Mouse (Mus musculus) embryonic facial prominence, embryonic 12.5 days (tissue): ENCODE measurements around the gene Zbtb20. TPM values are rescaled to one million over a fixed set of nuclear protein-coding genes. Genes with fewer than 3 reads are reported as not detected.

ENCODE experiments used
- ATAC-seq: fragments of 200-750 bp; cut with Nextera tagmentation; 2 replicates; pipeline ENCODE4 v1.8.0; 2017; ENCODE audit not compliant: insufficient number of reproducible peaks, insufficient read depth, low FRiP score, low TSS enrichment
- H3K27ac ChIP-seq: fragments of 300-500 bp; sonication (generic); 2 replicates; pipeline ENCODE4 v1.5.1; 2016; ENCODE audit warnings: mild to moderate bottlenecking
- H3K27me3 ChIP-seq: fragments of 300-500 bp; sonication (generic); 2 replicates; pipeline ENCODE4 v1.6.1; 2016; ENCODE audit warnings: mild to moderate bottlenecking, moderate library complexity
- H3K36me3 ChIP-seq: fragments of 300-500 bp; sonication (generic); 2 replicates; pipeline ENCODE4 v1.6.1; 2016; ENCODE audit warnings: mild to moderate bottlenecking
- H3K4me1 ChIP-seq: fragments of 300-500 bp; sonication (generic); 2 replicates; pipeline ENCODE4 v1.6.1; 2016
- H3K4me2 ChIP-seq: fragments of 300-500 bp; sonication (generic); replicated peaks from 2 replicates; pipeline ENCODE4 v1.6.1; 2016; ENCODE audit warnings: mild to moderate bottlenecking, moderate library complexity
- H3K4me3 ChIP-seq: fragments of 300-500 bp; sonication (generic); 2 replicates; pipeline ENCODE4 v1.5.1; 2016; ENCODE audit warnings: mild to moderate bottlenecking
- H3K9ac ChIP-seq: fragments of 300-500 bp; sonication (generic); 2 replicates; pipeline ENCODE4 v1.6.1; 2016; ENCODE audit warnings: mild to moderate bottlenecking, moderate library complexity
- H3K9me3 ChIP-seq: fragments of 300-500 bp; sonication (generic); 2 replicates; pipeline ENCODE4 v1.6.1; 2016; ENCODE audit warnings: mild to moderate bottlenecking, moderate library complexity
- WGBS: fragments of 180-500 bp; shearing (Covaris S2); methylation state at CpG from one replicate; pipeline ENCODE4 v1.1.7; 2016; 5-methylcytosine and 5-hydroxymethylcytosine counted together
- polyA plus RNA-seq: library from polyadenylated mRNA; unstranded; fragments of >200 nt; fragmentation: Nextera tagmentation; extraction: Ambion mirVana; gene quantifications from 2 replicates; pipeline ENCODE4 v1.2.1, GENCODE M21; 2016

Gene Zbtb20
- polyA plus RNA-seq, 1 experiment from 2014 or later = 25.8 TPM

DNA sequence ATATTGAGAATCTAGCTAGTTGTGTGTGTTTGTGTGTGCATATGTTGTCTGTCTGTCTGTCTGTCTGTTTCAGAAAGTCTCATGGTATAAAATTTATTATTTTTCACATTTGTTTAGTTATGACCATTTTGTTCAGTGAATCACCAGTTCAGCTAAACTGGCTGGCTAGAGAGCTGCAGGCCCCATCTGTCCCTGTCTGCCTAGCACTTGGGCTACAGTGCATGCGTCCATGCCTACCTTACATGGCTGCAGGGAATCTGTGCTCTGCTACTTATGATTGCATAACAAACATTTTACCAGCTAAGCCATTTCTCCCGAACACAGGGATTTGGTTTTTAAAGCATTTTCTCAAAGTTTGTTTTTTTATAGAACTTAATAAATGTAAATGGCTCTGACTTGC, 150.7 kb downstream of the Zbtb20 start:
- no peak overlapping the region for H3K4me3 ChIP-seq
- ATAC-seq = no peak
- H3K27ac ChIP-seq = no peak overlapping the region
- no peaks in the 10 kb centered on the region for H3K27me3 ChIP-seq
- H3K4me2 ChIP-seq = no peak overlapping the region
- no peak overlapping the region for H3K9ac ChIP-seq
- H3K36me3 ChIP-seq = no peaks in the 10 kb centered on the region
- no peaks in the 10 kb centered on the region for H3K4me1 ChIP-seq
- H3K9me3 ChIP-seq = no peaks in the 10 kb centered on the region
- WGBS = 76% methylated on average over 2 of the region's 2 CpGs

GRCm38 (mm10) chr16:43029243-43029642, 153.6 kb downstream of the Zbtb20 start:
- WGBS = 64% methylated on average over 3 of the region's 3 CpGs
- H3K4me3 ChIP-seq = no peak overlapping the region
- ATAC-seq = no peak

DNA sequence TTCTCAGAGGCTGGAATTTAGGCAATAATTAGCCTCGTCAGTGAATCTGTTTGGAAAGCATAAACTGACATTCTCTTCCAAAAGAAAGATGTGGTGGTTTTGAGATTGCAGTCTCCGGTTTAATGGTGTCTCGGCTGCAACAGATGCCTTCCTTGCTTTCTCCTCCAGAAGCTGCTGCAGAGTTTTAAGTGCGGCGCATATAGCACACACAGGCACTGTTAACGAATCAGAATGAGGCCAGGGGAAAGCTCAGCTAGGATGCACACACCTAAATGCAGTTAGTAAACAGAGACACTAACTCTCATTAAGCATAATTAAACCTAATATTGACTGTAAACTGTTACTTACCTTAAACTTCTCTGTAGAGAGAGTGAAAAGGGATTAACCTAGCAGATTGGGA, 160.0 kb downstream of the Zbtb20 start:
- no peak for ATAC-seq
- no peaks in the 10 kb centered on the region for H3K4me1 ChIP-seq
- no peaks in the 10 kb centered on the region for H3K27me3 ChIP-seq
- H3K4me3 ChIP-seq = no peak overlapping the region
- H3K36me3 ChIP-seq = no peaks in the 10 kb centered on the region
- no peaks in the 10 kb centered on the region for H3K9me3 ChIP-seq
- WGBS = 53% methylated on average over 6 of the region's 6 CpGs
- no peak overlapping the region for H3K4me2 ChIP-seq
- no peak overlapping the region for H3K9ac ChIP-seq
- no peak overlapping the region for H3K27ac ChIP-seq

More at GRCm38 (mm10) chr16:43029243-43029642, 153.6 kb downstream of the Zbtb20 start:
- Histone ChIP-seq H3K36me3 (no peaks in the 10 kb centered on the region), H3K9me3 (no peaks in the 10 kb centered on the region), H3K9ac (no peak overlapping the region), H3K27ac (no peak overlapping the region), H3K4me1 (no peaks in the 10 kb centered on the region), H3K27me3 (no peaks in the 10 kb centered on the region), H3K4me2 (no peak overlapping the region)

- H3K36me3 ChIP-seq = no peaks in the 10 kb centered on the region
- no peaks in the 10 kb centered on the region for H3K4me1 ChIP-seq
- ATAC-seq = no peak
- H3K27me3 ChIP-seq = no peaks in the 10 kb centered on the region
- no peaks in the 10 kb centered on the region for H3K9me3 ChIP-seq
- H3K4me3 ChIP-seq = no peak overlapping the region
- no peak overlapping the region for H3K9ac ChIP-seq
- no peak overlapping the region for H3K27ac ChIP-seq
- 78% methylated on average over 5 of the region's 5 CpGs for WGBS
- no peak overlapping the region for H3K4me2 ChIP-seq
These were observed 160.8 kb downstream of the Zbtb20 start for GRCm38 (mm10) chr16:43036510-43036909.

DNA sequence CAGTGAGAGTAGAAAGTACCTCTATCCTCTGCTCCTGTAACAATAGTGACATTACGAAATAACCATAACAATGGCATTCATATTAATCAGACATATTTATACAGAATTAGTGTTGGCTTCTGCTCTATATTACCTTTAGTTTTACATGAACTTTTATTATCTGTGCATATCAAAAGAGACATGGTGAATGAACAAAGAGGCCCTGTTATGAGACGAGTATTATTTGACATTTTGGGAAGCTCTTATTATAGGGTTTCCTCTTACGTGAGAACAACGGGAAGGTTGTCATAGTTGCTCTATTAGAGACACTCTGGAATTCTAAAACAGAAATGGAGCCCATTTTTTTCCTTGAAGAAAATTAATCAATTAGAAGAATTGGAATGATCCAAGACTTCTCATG, 161.6 kb downstream of the Zbtb20 start:
- H3K27ac ChIP-seq = no peak overlapping the region
- H3K4me1 ChIP-seq = no peaks in the 10 kb centered on the region
- H3K9me3 ChIP-seq = no peaks in the 10 kb centered on the region
- H3K4me2 ChIP-seq = no peak overlapping the region
- WGBS = 84% methylated on average over 4 of the region's 4 CpGs
- ATAC-seq = no peak
- H3K9ac ChIP-seq = no peak overlapping the region
- H3K27me3 ChIP-seq = no peaks in the 10 kb centered on the region
- H3K36me3 ChIP-seq = no peaks in the 10 kb centered on the region
- no peak overlapping the region for H3K4me3 ChIP-seq

DNA sequence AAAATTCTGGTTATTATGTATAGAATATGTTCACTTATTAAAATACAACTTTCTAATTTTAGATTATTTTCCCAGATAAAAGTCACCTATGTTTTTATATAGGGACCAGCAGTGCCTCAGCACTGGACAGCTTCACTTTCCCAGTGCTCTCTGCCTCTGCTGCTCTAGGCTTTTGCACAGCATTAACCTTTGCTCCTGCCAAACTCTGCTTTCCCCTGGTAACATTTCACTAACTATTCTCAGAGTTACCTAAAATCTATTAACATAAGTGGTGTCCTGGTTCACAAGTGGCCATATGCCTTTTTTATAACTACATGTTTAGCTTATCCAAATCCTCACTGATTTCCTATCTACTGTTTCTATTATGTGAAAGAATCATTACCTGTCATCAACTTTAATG, 169.9 kb downstream of the Zbtb20 start:
- Histone ChIP-seq H3K4me1 (no peaks in the 10 kb centered on the region), H3K9me3 (no peaks in the 10 kb centered on the region), H3K9ac (no peak overlapping the region), H3K27ac (no peak overlapping the region), H3K4me2 (no peak overlapping the region), H3K36me3 (no peaks in the 10 kb centered on the region), H3K4me3 (no peak overlapping the region), H3K27me3 (no peaks in the 10 kb centered on the region)
- no peak for ATAC-seq

DNA sequence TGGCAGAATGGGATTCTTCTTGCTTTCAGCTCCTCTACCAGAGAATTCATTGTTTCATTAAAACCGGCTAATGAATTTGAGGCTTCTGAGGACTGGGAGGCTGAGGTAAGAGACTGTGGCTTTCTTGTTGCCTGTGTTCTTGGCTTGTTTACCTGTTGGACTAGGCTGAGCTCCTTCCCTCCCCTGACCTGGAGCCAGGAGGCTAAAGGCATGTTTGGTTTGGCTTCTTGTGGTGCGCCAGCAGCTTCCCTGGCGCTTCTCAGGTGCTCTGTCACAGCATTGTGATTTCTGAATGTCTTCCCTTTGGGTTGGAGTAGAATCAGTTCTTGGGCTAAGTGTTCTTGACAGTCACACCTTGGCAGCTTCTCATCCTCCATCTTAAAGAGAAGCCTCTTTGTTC, 171.0 kb downstream of the Zbtb20 start:
- Histone ChIP-seq H3K27ac (no peak overlapping the region), H3K27me3 (no peaks in the 10 kb centered on the region), H3K4me3 (no peak overlapping the region), H3K4me1 (no peaks in the 10 kb centered on the region), H3K9ac (no peak overlapping the region), H3K4me2 (no peak overlapping the region), H3K36me3 (no peaks in the 10 kb centered on the region), H3K9me3 (no peaks in the 10 kb centered on the region)
- no peak for ATAC-seq
- WGBS = 80% methylated on average over 3 of the region's 3 CpGs

- 91% methylated on average over 3 of the region's 3 CpGs for WGBS
- no peak overlapping the region for H3K27ac ChIP-seq
- no peaks in the 10 kb centered on the region for H3K4me1 ChIP-seq
These were observed 194.1 kb downstream of the Zbtb20 start for GRCm38 (mm10) chr16:43069666-43070295.

DNA sequence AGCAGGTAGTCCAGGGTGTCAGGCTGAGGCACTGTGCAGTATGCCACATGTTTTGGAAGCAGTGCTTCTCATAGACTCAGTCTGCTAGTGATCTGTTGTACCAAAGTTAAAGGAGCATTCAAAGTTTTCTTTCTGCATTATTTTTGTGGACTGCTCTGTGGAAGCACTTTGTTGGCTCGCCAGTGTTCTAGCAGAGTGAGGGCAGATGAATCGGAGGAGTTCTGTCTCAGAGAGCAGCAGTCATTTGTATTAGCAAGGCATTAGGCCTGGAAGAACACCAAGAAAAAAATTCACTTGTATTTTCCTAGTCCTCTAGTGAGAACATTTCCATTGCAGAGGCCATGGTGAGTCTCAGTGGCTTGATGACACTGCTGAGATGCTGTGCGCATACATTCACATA, 196.2 kb downstream of the Zbtb20 start:
- no peaks in the 10 kb centered on the region for H3K36me3 ChIP-seq
- no peaks in the 10 kb centered on the region for H3K9me3 ChIP-seq
- no peak overlapping the region for H3K27ac ChIP-seq
- no peaks in the 10 kb centered on the region for H3K4me1 ChIP-seq
- H3K9ac ChIP-seq = no peak overlapping the region
- no peak overlapping the region for H3K4me2 ChIP-seq
- no peak for ATAC-seq
- WGBS = 90% methylated on average over 3 of the region's 3 CpGs
- H3K27me3 ChIP-seq = no peaks in the 10 kb centered on the region
- no peak overlapping the region for H3K4me3 ChIP-seq

More at GRCm38 (mm10) chr16:43069666-43070295, 194.1 kb downstream of the Zbtb20 start:
- Histone ChIP-seq H3K27me3 (no peaks in the 10 kb centered on the region), H3K4me2 (no peak overlapping the region), H3K4me3 (no peak overlapping the region), H3K9me3 (no peaks in the 10 kb centered on the region), H3K9ac (no peak overlapping the region), H3K36me3 (no peaks in the 10 kb centered on the region)
- ATAC-seq = no peak

DNA sequence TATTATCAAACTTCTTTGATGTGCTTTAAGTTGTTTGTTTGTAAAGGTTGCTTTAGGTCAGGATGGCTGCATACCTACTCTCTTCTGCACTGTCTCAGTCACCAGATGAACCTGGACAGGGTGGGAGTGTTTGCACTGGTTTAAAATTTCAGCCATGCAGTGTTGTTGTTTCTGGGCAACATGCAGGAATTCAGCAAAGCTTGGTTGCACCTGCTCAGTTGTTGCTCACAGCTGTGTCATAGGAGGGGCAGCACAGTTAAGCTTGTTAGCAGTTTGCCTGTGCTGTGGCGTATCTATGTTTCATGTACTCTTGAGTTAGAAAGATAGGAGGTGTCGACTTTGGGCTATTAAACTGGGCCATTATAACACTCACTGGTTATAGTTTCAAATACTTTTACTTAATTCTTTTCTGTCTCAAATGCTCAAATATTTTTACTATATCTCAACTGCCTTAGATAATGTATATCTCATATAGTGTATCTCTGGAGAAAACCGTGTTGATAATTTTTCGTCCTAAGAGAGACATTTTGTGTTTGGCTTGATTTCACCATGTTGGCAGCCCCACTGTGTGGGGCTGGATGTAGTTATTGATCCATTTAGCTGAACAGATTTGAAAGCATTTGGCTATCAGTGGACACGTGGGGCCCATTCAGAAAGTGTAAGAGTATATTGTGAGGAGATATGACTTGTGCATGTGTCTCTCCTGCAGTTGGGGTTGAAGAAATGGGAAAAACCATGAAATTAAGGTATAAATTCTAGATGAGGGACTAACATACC, 197.3 kb downstream of the Zbtb20 start:
- H3K4me3 ChIP-seq = no peak overlapping the region
- no peak for ATAC-seq
- H3K4me2 ChIP-seq = no peak overlapping the region
- no peaks in the 10 kb centered on the region for H3K27me3 ChIP-seq
- no peak overlapping the region for H3K9ac ChIP-seq
- no peaks in the 10 kb centered on the region for H3K9me3 ChIP-seq
- WGBS = 82% methylated on average over 5 of the region's 5 CpGs
- no peaks in the 10 kb centered on the region for H3K36me3 ChIP-seq
- H3K4me1 ChIP-seq = no peaks in the 10 kb centered on the region
- no peak overlapping the region for H3K27ac ChIP-seq

- Histone ChIP-seq H3K4me2 (no peak overlapping the region), H3K4me3 (no peak overlapping the region), H3K36me3 (no peaks in the 10 kb centered on the region), H3K4me1 (no peaks in the 10 kb centered on the region), H3K9ac (no peak overlapping the region), H3K27me3 (no peaks in the 10 kb centered on the region), H3K9me3 (no peaks in the 10 kb centered on the region), H3K27ac (no peak overlapping the region)
- ATAC-seq = no peak
- 81% methylated on average over 2 of the region's 2 CpGs for WGBS
These were observed 204.7 kb downstream of the Zbtb20 start for GRCm38 (mm10) chr16:43080403-43080802.

DNA sequence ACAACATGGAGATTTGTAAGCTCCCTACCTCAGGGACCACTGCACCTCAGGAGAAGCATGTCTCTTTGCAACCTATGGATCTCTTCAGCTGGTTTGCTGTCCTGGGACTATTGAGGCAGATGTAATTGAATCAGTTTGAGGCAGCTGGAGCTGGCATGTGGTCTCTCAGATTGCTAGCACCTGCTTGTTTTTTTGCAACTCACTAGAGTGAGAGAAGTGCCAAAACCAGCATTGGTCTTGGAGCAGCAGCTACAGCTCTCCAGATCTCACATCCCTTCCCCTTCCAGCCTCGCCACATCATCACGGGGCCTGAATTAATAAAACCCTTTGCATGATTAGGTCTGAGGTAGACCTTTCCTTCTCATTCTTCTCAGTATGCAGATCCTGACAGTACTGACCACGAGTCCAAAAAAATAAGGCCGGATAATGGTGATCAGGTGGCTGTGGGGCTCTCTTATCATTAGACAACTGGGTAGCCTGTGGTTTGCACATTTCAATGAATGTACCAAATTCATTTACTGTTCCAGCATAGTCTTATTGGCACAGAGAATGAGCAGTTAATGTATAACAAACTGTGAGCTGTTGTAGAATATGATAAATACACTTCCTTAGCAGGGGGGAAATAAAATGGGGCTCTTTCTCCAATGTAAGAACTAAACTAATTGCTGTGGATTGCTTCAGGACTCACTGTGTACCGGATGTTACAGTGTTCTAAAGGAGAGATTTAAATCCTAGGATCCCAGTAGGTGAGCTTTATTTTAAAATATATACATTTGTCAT, 205.4 kb downstream of the Zbtb20 start:
- no peak for ATAC-seq
- no peak overlapping the region for H3K27ac ChIP-seq
- H3K27me3 ChIP-seq = no peaks in the 10 kb centered on the region
- H3K4me3 ChIP-seq = no peak overlapping the region
- H3K9ac ChIP-seq = no peak overlapping the region
- no peaks in the 10 kb centered on the region for H3K4me1 ChIP-seq
- no peaks in the 10 kb centered on the region for H3K36me3 ChIP-seq
- H3K9me3 ChIP-seq = no peaks in the 10 kb centered on the region
- H3K4me2 ChIP-seq = no peak overlapping the region
- WGBS = 80% methylated on average over 5 of the region's 5 CpGs
